Mouse (Mus musculus): ENCODE measurements around the gene Cd180. TPM values are rescaled to one million over a fixed set of nuclear protein-coding genes. Genes with fewer than 3 reads are reported as not detected.

The Cd180 gene
- total RNA-seq, 2 experiments from 2014 or later: 2.1 to 2.5 TPM

DNA sequence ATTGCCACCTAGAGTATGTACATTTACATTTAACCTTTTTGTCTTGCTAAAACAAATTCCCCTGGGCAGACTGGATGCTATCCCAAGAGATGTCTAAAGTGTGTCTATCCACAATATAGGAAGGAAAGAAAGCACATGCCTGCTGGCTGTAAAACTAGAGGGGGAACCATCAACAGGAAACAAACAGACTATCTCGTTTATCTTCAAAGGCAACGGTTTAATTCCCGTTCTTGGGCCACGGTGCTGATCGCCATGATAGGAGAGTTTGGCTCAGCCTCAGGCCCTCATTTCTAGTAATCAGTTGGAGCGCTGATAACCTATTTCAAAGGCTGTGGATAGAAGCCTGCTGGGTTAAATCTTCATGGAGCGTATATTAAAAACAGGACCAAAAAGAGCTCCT is 73.8 kb downstream of the Cd180 start:
- intact Hi-C loops (cut with DNase I): no loop called here
- no peak for DNase-seq (ENCODE audit: low spot score in 2 of 2)

DNA sequence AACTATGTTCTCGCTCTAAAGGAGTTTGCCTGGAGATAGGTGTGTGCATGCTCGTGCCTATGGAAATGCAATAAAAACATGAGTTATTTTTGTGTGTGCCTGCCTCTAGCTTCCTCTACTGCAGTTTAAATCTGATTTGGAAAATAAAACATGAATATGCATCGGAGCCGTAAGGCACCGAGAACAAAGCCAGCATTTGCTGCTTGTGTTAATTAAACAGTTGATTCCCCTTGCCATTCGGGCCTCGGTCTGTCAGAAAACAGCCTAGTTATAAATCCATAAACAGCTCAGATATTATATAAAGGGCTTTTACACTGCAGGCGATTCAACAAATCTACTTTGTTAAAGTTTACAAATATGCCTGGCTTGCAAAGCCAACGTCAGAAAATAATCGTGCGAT is 75.2 kb downstream of the Cd180 start:
- no peak for DNase-seq (ENCODE audit: low spot score in 2 of 2)
- intact Hi-C loops (cut with DNase I): no loop called here

DNA sequence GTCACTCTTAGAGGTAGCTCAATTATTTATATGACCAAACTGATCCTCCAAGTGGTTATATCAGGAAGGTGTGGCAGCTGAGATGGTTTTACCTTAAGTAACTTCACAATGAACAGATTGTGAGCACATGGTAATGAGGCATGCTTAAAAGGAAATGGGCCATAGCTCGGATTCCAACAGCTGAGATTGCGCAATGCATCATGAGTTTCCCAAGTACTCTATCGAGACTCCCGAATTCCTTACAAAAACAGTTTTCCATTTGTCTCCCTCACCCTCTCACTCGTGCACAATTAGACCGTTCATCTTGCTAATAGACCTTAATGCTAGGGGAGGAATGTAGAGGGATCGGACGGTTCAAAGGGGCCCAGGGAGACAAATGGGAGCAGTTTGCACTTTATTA is 76.8 kb downstream of the Cd180 start:
- intact Hi-C loops (cut with DNase I): no loop called here
- DNase-seq (ENCODE audit: low spot score in 2 of 2): no peak

DNA sequence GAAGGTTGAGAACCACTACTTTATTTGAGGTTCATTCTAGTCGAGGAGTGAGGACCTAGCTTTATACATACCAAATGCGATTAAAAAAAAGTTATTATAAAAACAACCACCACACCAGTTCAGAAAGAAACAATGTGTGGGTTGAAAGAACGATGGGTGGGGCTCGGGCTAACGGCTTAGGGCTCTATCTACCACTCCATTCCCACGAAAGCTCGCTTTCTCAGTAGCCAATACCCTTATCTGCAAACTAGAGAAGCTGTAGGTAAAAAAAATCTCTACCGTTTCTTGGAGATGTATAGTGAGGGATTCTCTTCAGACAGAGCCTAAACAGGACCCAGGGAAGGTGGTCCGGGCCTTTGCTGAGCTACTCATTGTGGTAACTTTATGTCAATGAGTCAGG is 79.8 kb downstream of the Cd180 start:
- no peak for DNase-seq (ENCODE audit: low spot score in 2 of 2)
- intact Hi-C loops (cut with DNase I): no loop called here

DNA sequence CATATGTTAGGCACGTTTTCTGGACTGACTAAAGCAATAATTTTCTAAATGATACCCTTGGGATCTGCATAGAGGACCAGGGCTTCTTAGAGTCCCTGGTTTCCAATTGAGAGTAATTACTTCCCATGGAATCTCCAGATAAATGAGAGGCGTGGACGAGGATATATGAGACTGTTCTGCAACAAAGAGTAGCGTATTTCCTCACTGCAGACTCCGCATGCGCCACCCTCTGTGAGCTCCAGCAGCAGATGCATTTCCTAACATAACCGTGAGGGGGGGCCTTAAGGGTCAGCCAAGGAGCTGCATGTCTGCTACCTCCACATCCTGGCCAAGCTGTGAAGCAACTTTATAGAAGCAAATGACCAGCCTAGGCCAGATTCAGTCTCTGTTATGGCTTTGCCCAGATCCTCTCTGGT is 81.4 kb downstream of the Cd180 start:
- intact Hi-C loops (cut with DNase I): no loop called here

DNA sequence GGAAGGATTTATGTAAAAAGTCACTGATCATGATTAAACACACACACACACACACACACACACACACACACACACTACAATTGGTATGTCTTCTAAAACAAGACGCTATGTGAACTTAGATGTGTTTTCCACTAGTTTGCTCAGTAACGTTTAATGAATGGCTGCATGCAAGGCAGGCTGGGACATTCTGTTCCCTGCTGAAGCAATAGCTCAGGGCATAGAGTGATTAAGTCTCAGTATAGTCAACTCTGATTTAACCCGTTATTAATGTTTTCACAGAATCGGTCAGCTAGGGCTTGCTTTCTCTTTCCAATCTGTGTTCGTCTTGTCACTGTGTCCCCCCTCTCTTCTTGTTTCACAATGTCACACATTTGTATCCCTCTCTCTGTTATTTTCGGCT is 82.1 kb downstream of the Cd180 start:
- intact Hi-C loops (cut with DNase I): no loop called here
- no peak for DNase-seq (ENCODE audit: low spot score in 2 of 2)

More for the DNA sequence above, 81.4 kb downstream of the Cd180 start:
- DNase-seq (ENCODE audit: low spot score in 2 of 2): no peak

DNA sequence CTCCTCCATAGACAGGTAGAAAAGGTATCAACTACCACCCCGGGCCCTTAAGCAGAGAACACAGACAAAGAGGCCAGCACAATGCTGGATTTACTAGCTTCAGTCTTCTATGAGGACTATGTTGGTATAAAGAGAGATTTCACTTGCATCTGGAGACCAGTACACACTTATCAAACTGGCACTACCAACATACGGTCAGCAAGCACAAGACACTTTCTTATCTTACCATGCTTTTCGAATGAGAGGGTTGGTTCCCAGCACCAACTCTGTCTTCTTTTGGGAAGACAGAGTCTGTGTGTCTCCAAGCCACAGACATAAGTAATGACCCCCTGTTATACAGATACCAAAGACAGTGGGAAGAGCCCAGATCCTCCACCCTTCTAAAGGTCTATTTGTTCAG is 85.5 kb downstream of the Cd180 start:
- intact Hi-C loops (cut with DNase I): no loop called here
- DNase-seq (ENCODE audit: low spot score in 2 of 2): no peak

DNA sequence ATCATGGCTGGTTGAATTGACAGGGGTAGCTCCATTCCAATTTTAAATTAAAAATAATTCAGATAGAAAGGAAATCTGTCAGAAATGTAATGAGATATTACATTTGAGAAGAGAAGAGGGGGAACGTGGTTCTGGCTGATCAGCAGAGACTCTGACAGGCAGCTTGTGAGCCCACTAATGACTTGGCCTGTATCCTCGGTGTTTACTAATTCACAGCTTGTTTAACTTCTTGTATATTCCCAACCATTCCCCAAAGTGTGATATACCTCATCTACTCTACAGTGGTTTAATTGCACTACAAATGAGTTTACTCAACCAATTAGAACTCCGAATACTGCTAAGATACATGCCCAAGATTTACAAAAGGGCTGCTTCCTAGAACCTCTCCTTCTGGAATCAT is 85.9 kb downstream of the Cd180 start:
- DNase-seq (ENCODE audit: low spot score in 2 of 2): no peak
- intact Hi-C loops (cut with DNase I): no loop called here

DNA sequence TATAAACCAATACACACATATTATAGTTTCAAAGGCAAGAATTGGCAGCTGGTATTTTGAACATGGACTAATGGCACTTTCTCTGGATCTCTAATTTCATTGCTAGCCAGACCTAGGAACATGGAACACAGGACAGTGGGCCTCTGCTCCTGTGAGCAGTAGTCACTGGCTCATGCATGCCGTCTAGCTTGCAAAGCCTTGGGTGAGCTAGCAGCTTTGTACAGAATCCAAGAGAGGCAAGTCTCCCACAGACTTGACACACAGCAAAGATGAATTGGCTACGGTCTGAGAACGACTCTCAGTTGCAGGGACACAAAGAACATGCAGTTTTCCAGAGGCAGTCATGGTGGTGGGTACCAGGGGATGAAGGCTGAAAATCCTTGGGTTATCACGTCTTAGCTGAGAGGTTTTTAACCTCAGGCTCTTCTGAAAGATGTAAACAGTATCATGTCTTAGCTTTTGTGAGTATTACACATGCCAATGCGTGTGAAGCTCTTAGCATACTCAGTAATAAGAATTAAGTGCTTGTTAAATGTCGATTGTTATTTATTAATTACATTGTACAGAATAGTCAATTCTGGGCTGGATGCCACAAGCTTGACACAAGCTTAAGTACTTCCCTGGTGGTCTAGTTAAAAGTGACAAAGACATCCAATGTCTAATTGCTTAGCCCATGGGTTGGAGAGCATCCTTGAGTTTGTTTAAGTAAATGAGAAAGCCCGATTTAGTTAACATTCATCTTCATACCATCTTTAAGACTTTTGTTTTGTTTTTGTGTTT is 90.4 kb downstream of the Cd180 start:
- no peak for DNase-seq (ENCODE audit: low spot score in 2 of 2)
- intact Hi-C loops (cut with DNase I): no loop called here

DNA sequence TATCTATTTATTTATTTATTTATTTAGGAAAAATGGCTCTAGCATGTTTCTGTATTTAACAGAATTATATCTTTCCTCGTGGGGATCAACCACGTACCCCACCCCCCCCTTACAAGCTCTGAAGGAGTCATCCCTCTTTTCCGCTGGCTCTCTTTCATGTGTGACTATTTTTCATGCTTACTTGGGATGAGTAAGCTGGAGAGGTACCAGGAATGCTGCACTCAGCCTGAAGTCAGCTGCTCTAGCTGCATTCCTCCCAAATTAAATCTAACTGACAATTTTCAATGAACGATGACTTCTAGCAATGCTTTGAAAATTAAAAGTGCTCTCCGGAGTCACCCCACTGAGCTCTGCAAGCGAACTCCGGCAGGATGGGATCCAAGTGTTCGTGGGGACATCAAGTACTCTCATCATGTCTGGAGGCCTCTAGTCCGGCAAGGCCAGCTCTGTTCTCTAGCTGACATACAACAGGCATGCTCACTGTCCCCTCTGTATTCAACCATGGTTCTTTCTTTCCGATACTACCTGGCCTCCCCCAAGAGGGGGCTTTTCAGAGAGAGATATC is 93.4 kb downstream of the Cd180 start:
- intact Hi-C loops (cut with DNase I): no loop called here
- no peak for DNase-seq (ENCODE audit: low spot score in 2 of 2)

Measured in left cerebral cortex, postnatal 36 days (tissue).